In genomic region chr1:157090835-157091234, GRCm38 (mm10) we compare ENCODE assay signal across 27 mouse cellular contexts. TPM values are rescaled to one million over a fixed set of nuclear protein-coding genes. Genes with fewer than 3 reads are reported as not detected.
A peak's percentile ranks its signal among the peaks of the same experiment; 100 is the strongest.
DNase-seq lines count a peak whose midpoint lies in the region; ATAC-seq and TF ChIP-seq lines count a peak whose summit lies in the region.
"Had no signal": no experiment of that assay in that cellular context is flagged by ENCODE, and none has a peak within 500 bp of the region (broad histone marks: within the 10 kb centered on the region; RNA-seq: fewer than 3 reads in every experiment).

No protein-coding gene starts in this region.

- H3K4me2 ChIP-seq in lung, postnatal 0 days (replicated peaks; ENCODE audit: low read depth, low read length): no peak overlapping the region
- H3K4me2 ChIP-seq in stomach, embryonic 16.5 days (ENCODE audit: low read depth, low read length): no peak overlapping the region
- no peak overlapping the region for H3K4me2 ChIP-seq in stomach, postnatal 0 days (replicated peaks; ENCODE audit: low read depth)
- H3K4me2 ChIP-seq in forebrain, embryonic 15.5 days (replicated peaks): no peak overlapping the region
- H3K4me2 ChIP-seq: embryonic facial prominence, embryonic 13.5 days; embryonic facial prominence, embryonic 15.5 days; forebrain, embryonic 12.5 days had no signal

- TF ChIP-seq POLR2A in lung, adult 2 months (IDR thresholded peaks at IDR 0.05; ENCODE audit: borderline replicate concordance, extremely low read depth, low read depth, low read length): no peak

- no peaks in the 10 kb centered on the region for H3K9me3 ChIP-seq in lung, postnatal 0 days (ENCODE audit: low read length)
- H3K9me3 ChIP-seq in stomach, embryonic 16.5 days (replicated peaks; ENCODE audit: control insufficient read depth, low read length): no peaks in the 10 kb centered on the region
- no peaks in the 10 kb centered on the region for H3K9me3 ChIP-seq in stomach, postnatal 0 days (ENCODE audit: control insufficient read depth, low read length)
- no peaks in the 10 kb centered on the region for H3K9me3 ChIP-seq in forebrain, embryonic 15.5 days
- H3K9me3 ChIP-seq: embryonic facial prominence, embryonic 13.5 days; embryonic facial prominence, embryonic 15.5 days; forebrain, embryonic 10.5 days; forebrain, embryonic 12.5 days; G1E had no signal

- H3K27ac ChIP-seq in lung, postnatal 0 days (ENCODE audit: low read length): no peak overlapping the region
- no peak overlapping the region for H3K27ac ChIP-seq in stomach, embryonic 16.5 days (ENCODE audit: low read length)
- H3K27ac ChIP-seq in stomach, postnatal 0 days (replicated peaks): no peak overlapping the region
- H3K27ac ChIP-seq in forebrain, embryonic 15.5 days (replicated peaks): no peak overlapping the region
- H3K27ac ChIP-seq: embryonic facial prominence, embryonic 13.5 days; embryonic facial prominence, embryonic 15.5 days; forebrain, embryonic 10.5 days; forebrain, embryonic 12.5 days had no signal

- H3K4me3 ChIP-seq in lung, postnatal 0 days (ENCODE audit: low read depth, low read length): no peak overlapping the region
- H3K4me3 ChIP-seq in lung, adult 2 months (replicated peaks; ENCODE audit: extremely low read depth, low read depth, low read length): no peak overlapping the region
- no peak overlapping the region for H3K4me3 ChIP-seq in stomach, embryonic 16.5 days (replicated peaks; ENCODE audit: low read length)
- no peak overlapping the region for H3K4me3 ChIP-seq in stomach, postnatal 0 days (ENCODE audit: low read depth, low read length)
- no peak overlapping the region for H3K4me3 ChIP-seq in forebrain, embryonic 15.5 days
- H3K4me3 ChIP-seq: embryonic facial prominence, embryonic 13.5 days; embryonic facial prominence, embryonic 15.5 days; erythroblast, embryonic 14.5 days; forebrain, embryonic 10.5 days; forebrain, embryonic 12.5 days had no signal

- TF ChIP-seq CTCF in lung, postnatal 0 days (IDR thresholded peaks at IDR 0.05): no peak
- no peak for TF ChIP-seq CTCF in lung, adult 2 months (IDR thresholded peaks at IDR 0.05; ENCODE audit: insufficient read depth, low read length)
- TF ChIP-seq CTCF in stomach, postnatal 0 days (IDR thresholded peaks at IDR 0.05; ENCODE audit: low read depth): no peak

- H3K27me3 ChIP-seq in lung, postnatal 0 days (replicated peaks; ENCODE audit: insufficient read depth, low read length): no peaks in the 10 kb centered on the region
- no peaks in the 10 kb centered on the region for H3K27me3 ChIP-seq in stomach, embryonic 16.5 days (ENCODE audit: control insufficient read depth, insufficient read depth, low read length)
- H3K27me3 ChIP-seq in stomach, postnatal 0 days (ENCODE audit: control insufficient read depth, insufficient read depth, low read length): no peaks in the 10 kb centered on the region
- H3K27me3 ChIP-seq in forebrain, embryonic 15.5 days: no peaks in the 10 kb centered on the region
- H3K27me3 ChIP-seq: CH12.LX; embryonic facial prominence, embryonic 13.5 days; embryonic facial prominence, embryonic 15.5 days; forebrain, embryonic 12.5 days had no signal

- DNase-seq in lung, postnatal 0 days (ENCODE audit: low spot score): no peak
- DNase-seq in lung, adult 2 months: no peak
- DNase-seq in stomach, postnatal 0 days (ENCODE audit: low spot score): no peak
- DNase-seq in Muller cell, postnatal 12 days (ENCODE audit: inconsistent ontology term): peak; percentile 60
- DNase-seq: adrenal gland, adult 8-10 months; adrenal gland, postnatal 14 days; cerebellum, adult 11 months; cerebellum, adult 18-20 months; cerebellum, adult 8-10 months; cerebellum, adult 9-11 months; cerebellum, postnatal 14 days; cerebellum, postnatal 36 days; embryo, embryonic 11 days; forebrain, postnatal 0 days had no signal

- no peak for TF ChIP-seq EP300 in lung, postnatal 0 days (IDR thresholded peaks at IDR 0.05)
- TF ChIP-seq EP300 in stomach, postnatal 0 days (optimal IDR thresholded peaks at IDR 0.05): no peak

- 62% methylated on average over 3 of the region's 3 CpGs for WGBS in lung, postnatal 0 days
- WGBS in lung, adult 2 months: 76% methylated on average over 3 of the region's 3 CpGs
- WGBS in stomach, embryonic 16.5 days: 52% methylated on average over 3 of the region's 3 CpGs
- 60% methylated on average over 3 of the region's 3 CpGs for WGBS in stomach, postnatal 0 days
- 82% methylated on average over 3 of the region's 3 CpGs for WGBS in forebrain, embryonic 15.5 days

- no peak overlapping the region for H3K9ac ChIP-seq in lung, postnatal 0 days (replicated peaks; ENCODE audit: low read depth)
- H3K9ac ChIP-seq in stomach, embryonic 16.5 days (ENCODE audit: low read length): no peak overlapping the region
- no peak overlapping the region for H3K9ac ChIP-seq in stomach, postnatal 0 days (ENCODE audit: low read length)
- no peak overlapping the region for H3K9ac ChIP-seq in forebrain, embryonic 15.5 days (replicated peaks)
- H3K9ac ChIP-seq: embryonic facial prominence, embryonic 13.5 days; embryonic facial prominence, embryonic 15.5 days; forebrain, embryonic 12.5 days; forebrain, postnatal 0 days had no signal

- H3K36me3 ChIP-seq in lung, postnatal 0 days (ENCODE audit: insufficient read depth, low read length): no peaks in the 10 kb centered on the region
- H3K36me3 ChIP-seq in stomach, embryonic 16.5 days (ENCODE audit: control insufficient read depth, insufficient read depth, low read length): no peaks in the 10 kb centered on the region
- H3K36me3 ChIP-seq in stomach, postnatal 0 days (ENCODE audit: control insufficient read depth, insufficient read depth, low read length): no peaks in the 10 kb centered on the region
- H3K36me3 ChIP-seq in forebrain, embryonic 15.5 days: no peaks in the 10 kb centered on the region
- H3K36me3 ChIP-seq: embryonic facial prominence, embryonic 13.5 days; embryonic facial prominence, embryonic 15.5 days; forebrain, embryonic 10.5 days; forebrain, embryonic 12.5 days; G1E had no signal

- peak; percentile 28; the same call in 1 of the 2 replicates for ATAC-seq in lung, postnatal 0 days
- peak; percentile 28; the same call in 1 of the 2 replicates for ATAC-seq in stomach, embryonic 16.5 days (ENCODE audit: insufficient read depth, low FRiP score)
- no peak for ATAC-seq in stomach, postnatal 0 days (ENCODE audit: low FRiP score, low TSS enrichment)
- ATAC-seq in forebrain, embryonic 15.5 days (replicated peaks): no peak
- ATAC-seq in activated CD4-positive, CD25-positive, alpha-beta regulatory T cell, adult 4 months: no peak
- ATAC-seq: CD4-positive, CD25-positive, alpha-beta regulatory T cell, adult 4 months; forebrain, embryonic 14.5 days; forebrain, postnatal 0 days had no signal

- no peaks in the 10 kb centered on the region for H3K4me1 ChIP-seq in lung, postnatal 0 days (ENCODE audit: insufficient read depth, low read depth, low read length)
- H3K4me1 ChIP-seq in lung, adult 2 months (ENCODE audit: control insufficient read depth, insufficient read depth, low read length): peaks cover 7% of the 10 kb centered on the region; the same call in 1 of the 2 replicates
- peaks cover 3% of the 10 kb centered on the region for H3K4me1 ChIP-seq in stomach, embryonic 16.5 days (ENCODE audit: control insufficient read depth, insufficient read depth, low read length)
- H3K4me1 ChIP-seq in stomach, postnatal 0 days (replicated peaks; ENCODE audit: control insufficient read depth, insufficient read depth): no peaks in the 10 kb centered on the region
- peaks cover 9% of the 10 kb centered on the region; the same call in 1 of the 2 replicates for H3K4me1 ChIP-seq in forebrain, embryonic 15.5 days

RNA-seq across cellular contexts. Expression of gene Tex35, which starts 17.6 kb away (rescaled TPM):
- not detected in 2 replicates for polyA plus RNA-seq in lung, postnatal 0 days (2015; fragmentation: Nextera tagmentation; extraction: Ambion mirVana)
- 0.15 TPM in 1 of 2 replicates, not detected in the other for polyA plus RNA-seq in lung, adult 2 months (2012; rRNA removed)
- polyA plus RNA-seq in stomach, embryonic 16.5 days (2015; fragmentation: Nextera tagmentation; extraction: Ambion mirVana): not detected in 2 replicates
- polyA plus RNA-seq in stomach, postnatal 0 days (2015; fragmentation: Nextera tagmentation; extraction: Ambion mirVana): not detected in 2 replicates
- not detected in 2 replicates for polyA plus RNA-seq in forebrain, embryonic 15.5 days (2015; fragmentation: Nextera tagmentation; extraction: Ambion mirVana)
- under 1 TPM in 1 of 2 experiments, not detected in 1; 0.62 TPM for polyA plus RNA-seq in activated CD4-positive, CD25-positive, alpha-beta regulatory T cell, adult 4 months (2017; shearing (Covaris generic))
- polyA plus RNA-seq: embryonic facial prominence, embryonic 11.5 days; embryonic facial prominence, embryonic 13.5 days; embryonic facial prominence, embryonic 15.5 days; erythroblast, embryonic 14.5 days; forebrain, embryonic 10.5 days; forebrain, embryonic 12.5 days; forebrain, embryonic 14.5 days; forebrain, postnatal 0 days; G1E had no signal

Comparison
In these comparisons a context has a peak if more than half of its experiments do, and no peak if none do; other contexts are left out.
1. ATAC-seq: peak in lung, postnatal 0 days (single experiment) and stomach, embryonic 16.5 days (single experiment); none in stomach, postnatal 0 days (single experiment), forebrain, embryonic 15.5 days (single experiment) and activated CD4-positive, CD25-positive, alpha-beta regulatory T cell, adult 4 months (single experiment).